Mouse (Mus musculus) heart, postnatal 10 days (tissue): ENCODE measurements around the gene Scamp5. TPM values are rescaled to one million over a fixed set of nuclear protein-coding genes. Genes with fewer than 3 reads are reported as not detected.

Source experiments
- DNase-seq, 2 experiments: peaks; one replicate each; pipeline ENCODE4 v3.0.0; 2021
- intact Hi-C: fragments of 180-260 bp; cut with DNase I; formaldehyde crosslinking; loops from one replicate; pipeline ENCODE4 v1.15.1; 2025
- total RNA-seq, 2 experiments: library from RNA; stranded (reverse); gene quantifications; 2 replicates each; pipeline ENCODE4 v1.2.3; 2021

Gene Scamp5
- total RNA-seq, 2 experiments from 2014 or later, result 9.5 to 9.6 TPM

GRCm38 (mm10) chr9:57421121-57421571, 46.7 kb downstream of the Scamp5 start:
- intact Hi-C loops, result loop anchor here (5.0 kb wide), 1 partner anchor 34 kb away; no protein-coding TSS in a partner anchor
- peak; percentile 80 to 82 for DNase-seq

- peak; percentile 97 for DNase-seq
- intact Hi-C loops, result loop anchor here (5.0 kb wide), 1 partner anchor 33 kb away; no protein-coding TSS in a partner anchor
Observed at GRCm38 (mm10) chr9:57420321-57421120, 47.3 kb downstream of the Scamp5 start.

GRCm38 (mm10) chr9:57419521-57420267, 48.2 kb downstream of the Scamp5 start:
- DNase-seq, result no peak
- intact Hi-C loops, result loop anchor here (5.0 kb wide), 1 partner anchor 32 kb away; no protein-coding TSS in a partner anchor

GRCm38 (mm10) chr9:57417341-57417740, 50.5 kb downstream of the Scamp5 start:
- DNase-seq, result no peak

GRCm38 (mm10) chr9:57407120-57407905, 60.5 kb downstream of the Scamp5 start:
- DNase-seq, result peak; percentile 39 to 40
- intact Hi-C loops, result no loop called here

More at GRCm38 (mm10) chr9:57417341-57417740, 50.5 kb downstream of the Scamp5 start:
- intact Hi-C loops, result no loop called here

- no peak for DNase-seq
- intact Hi-C loops, result no loop called here
Observed at GRCm38 (mm10) chr9:57406395-57406794, 61.5 kb downstream of the Scamp5 start.

- intact Hi-C loops, result no loop called here
- no peak for DNase-seq
Observed at GRCm38 (mm10) chr9:57404036-57404435, 63.8 kb downstream of the Scamp5 start.

GRCm38 (mm10) chr9:57402318-57403251, 65.3 kb downstream of the Scamp5 start:
- intact Hi-C loops, result no loop called here
- peak; percentile 23 to 43 for DNase-seq

GRCm38 (mm10) chr9:57398773-57399172, 69.1 kb downstream of the Scamp5 start:
- intact Hi-C loops, result no loop called here
- DNase-seq, result no peak

GRCm38 (mm10) chr9:57392892-57393291, 75.0 kb downstream of the Scamp5 start:
- no peak for DNase-seq
- intact Hi-C loops, result no loop called here

Other genes with a start within 250 kb of the Scamp5 start
- gene Trcg1, start 231.5 kb downstream of the Scamp5 start, total RNA-seq, result not detected
- 10 to 100 TPM; 21.2 to 21.5 TPM for gene 1700017B05Rik, start 205.4 kb downstream of the Scamp5 start, total RNA-seq
- 1 to 10 TPM; 5.7 to 9.5 TPM for gene Ppcdc, start 27.9 kb downstream of the Scamp5 start, total RNA-seq
- 1 to 10 TPM; 3.4 to 5.7 TPM for gene Rpp25, start 36.0 kb upstream of the Scamp5 start, total RNA-seq
- gene Cox5a, start 53.2 kb upstream of the Scamp5 start, total RNA-seq, result 1,000 to 10,000 TPM; 2,186 to 2,217 TPM
- 1 to 10 TPM; 8.0 to 9.1 TPM for gene Fam219b, start 69.5 kb upstream of the Scamp5 start, total RNA-seq
- gene Mpi, start 84.7 kb upstream of the Scamp5 start, total RNA-seq, result 100 to 1,000 TPM; 129 to 131 TPM
- gene Scamp2, start 92.9 kb upstream of the Scamp5 start, total RNA-seq, result 10 to 100 TPM; 34.3 to 35.4 TPM
- 10 to 100 TPM in 1 of 2 experiments, 1 to 10 TPM in 1; 8.3 to 10.1 TPM for gene Ulk3, start 121.4 kb upstream of the Scamp5 start, total RNA-seq
- not detected for gene Cplx3, start 138.2 kb upstream of the Scamp5 start, total RNA-seq
- gene Lman1l, start 152.7 kb upstream of the Scamp5 start, total RNA-seq, result not detected
- 10 to 100 TPM; 35.9 to 44.5 TPM for gene Csk, start 185.6 kb upstream of the Scamp5 start, total RNA-seq
- gene Cyp1a2, start 215.6 kb upstream of the Scamp5 start, total RNA-seq, result not detected
- not detected for gene Cyp1a1, start 219.9 kb upstream of the Scamp5 start, total RNA-seq
- 10 to 100 TPM in 1 of 2 experiments, 1 to 10 TPM in 1; 8.2 to 10.3 TPM for gene Edc3, start 240.5 kb upstream of the Scamp5 start, total RNA-seq